Mouse (Mus musculus): ENCODE measurements at regions not wholly inside any gene's neighbourhood (a gene's known extent, or its start where the extent isn't known, plus 50 kb on each side); places are given as distances from the start of the nearest gene placed in this dataset.

- DNase-seq (ENCODE audit: low read depth, low spot score): no peak
These were observed 1271.2 kb downstream of the Synb start for GRCm38 (mm10) chr14:68022925-68023324.

GRCm38 (mm10) chr14:68021240-68021639, 1272.9 kb downstream of the Synb start:
- no peak for DNase-seq (ENCODE audit: low read depth, low spot score)

- no peak for DNase-seq (ENCODE audit: low read depth, low spot score)
These were observed 1273.3 kb downstream of the Synb start for GRCm38 (mm10) chr14:68020769-68021168.

GRCm38 (mm10) chr14:68018686-68019085, 1275.4 kb downstream of the Synb start:
- no peak for DNase-seq (ENCODE audit: low read depth, low spot score)

GRCm38 (mm10) chr14:67996790-67997417, 1297.2 kb downstream of the Synb start:
- DNase-seq (ENCODE audit: low read depth, low spot score): no peak

GRCm38 (mm10) chr14:67993611-67994051, 1300.5 kb downstream of the Synb start:
- no peak for DNase-seq (ENCODE audit: low read depth, low spot score)

- peak; percentile 52 for DNase-seq (ENCODE audit: low read depth, low spot score)
These were observed 1301.0 kb downstream of the Synb start for GRCm38 (mm10) chr14:67993142-67993541.

GRCm38 (mm10) chr14:67992088-67992487, 1302.0 kb downstream of the Synb start:
- DNase-seq (ENCODE audit: low read depth, low spot score): no peak

GRCm38 (mm10) chr14:67990271-67990670, 1303.8 kb downstream of the Synb start:
- no peak for DNase-seq (ENCODE audit: low read depth, low spot score)
